Mouse (Mus musculus) megakaryocyte-erythroid progenitor cell, adult 5-6 weeks (primary cell): ENCODE measurements around the gene Rnf11. TPM values are rescaled to one million over a fixed set of nuclear protein-coding genes. Genes with fewer than 3 reads are reported as not detected.
A peak's percentile ranks its signal among the peaks of the same experiment; 100 is the strongest.
"Not testable (repeated sequence)": the region's sequence is repeated elsewhere in the genome, so short reads cannot be mapped to it uniquely, and the experiment has no call there.

Experiments used
- ATAC-seq: replicated peaks from 2 replicates; pipeline ENCODE4 v1.8.0; 2016; ENCODE audit warnings: mild to moderate bottlenecking, inconsistent platforms; ENCODE audit not compliant: severe bottlenecking, poor library complexity, low FRiP score, low TSS enrichment
- total RNA-seq, 2 experiments: library from RNA; stranded (forward) in 1 of 2; stranded (reverse) in 1 of 2; fragments of 200-1000, 215-1000 nt in 1 of 2; fragments of >200 nt in 1 of 2; fragmentation: Nextera tagmentation in 1 of 2; gene quantifications; 2 replicates each; pipeline ENCODE4 v1.2.3; 2014 to 2017

Rnf11 gene
- total RNA-seq, 2 experiments from 2014 or later = 14.0 to 19.0 TPM

- peak; percentile 44; the same call in 1 of the 2 replicates for ATAC-seq
Observed at GRCm38 (mm10) chr4:109420138-109420795, 64.3 kb downstream of the Rnf11 start.

DNA sequence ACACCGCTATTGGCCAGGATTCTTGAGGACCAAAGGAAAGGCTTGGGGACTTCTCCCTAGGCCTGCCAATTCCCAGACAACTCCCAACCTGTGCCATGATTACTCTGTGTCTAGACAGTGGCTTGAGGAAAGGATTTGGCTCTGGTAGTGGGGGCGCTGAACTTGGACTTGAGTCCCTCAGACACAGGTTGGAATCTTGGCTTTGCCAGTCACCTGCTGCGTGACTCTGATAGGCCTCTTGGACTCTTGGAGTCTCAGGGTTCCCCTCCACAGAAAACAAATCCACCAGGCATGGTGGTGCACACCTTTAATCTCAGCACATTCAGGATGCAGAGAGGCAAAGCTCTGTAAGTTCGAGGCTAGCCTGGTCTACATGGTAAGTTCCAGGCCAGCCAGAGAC lies 65.0 kb downstream of the Rnf11 start:
- no peak for ATAC-seq

DNA sequence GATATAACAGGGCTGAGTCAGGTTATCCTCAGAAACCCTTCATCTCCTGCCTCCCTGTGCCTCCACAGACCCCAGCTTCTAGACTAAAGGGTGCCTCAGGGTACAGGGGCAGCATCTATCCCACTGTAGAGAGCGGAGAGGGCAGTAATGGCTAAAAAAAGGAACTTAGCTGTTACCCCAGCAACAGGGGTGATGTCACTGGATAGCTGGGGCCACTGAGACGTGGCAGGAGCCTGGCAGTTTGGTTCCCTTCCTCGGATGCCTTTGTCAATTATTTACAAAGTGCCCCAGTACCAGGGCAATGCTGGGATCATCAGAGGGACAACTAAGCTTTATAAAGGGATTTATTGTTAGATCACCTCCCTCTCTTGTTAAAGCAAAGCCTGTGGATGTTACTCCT lies 65.5 kb downstream of the Rnf11 start:
- ATAC-seq = no peak

DNA sequence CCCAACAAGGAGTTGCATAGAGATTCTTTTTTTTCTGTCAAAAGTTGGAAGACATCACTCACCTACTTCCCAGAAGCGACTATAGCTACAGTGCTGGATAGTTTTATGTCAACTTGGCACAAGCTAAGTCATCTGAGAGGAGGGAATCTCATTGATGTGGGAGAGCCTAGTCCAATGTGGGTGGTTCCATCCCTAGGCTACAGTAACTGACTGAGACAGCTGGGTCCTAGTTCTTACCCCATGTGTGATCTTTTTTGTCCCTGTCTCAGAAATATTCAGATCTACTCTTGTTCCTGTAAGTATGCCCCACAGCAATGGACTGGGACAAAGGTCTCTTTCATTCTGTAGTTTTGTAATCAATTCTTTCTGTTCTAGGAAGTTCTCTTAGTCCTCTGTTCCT lies 66.5 kb downstream of the Rnf11 start:
- no peak for ATAC-seq

DNA sequence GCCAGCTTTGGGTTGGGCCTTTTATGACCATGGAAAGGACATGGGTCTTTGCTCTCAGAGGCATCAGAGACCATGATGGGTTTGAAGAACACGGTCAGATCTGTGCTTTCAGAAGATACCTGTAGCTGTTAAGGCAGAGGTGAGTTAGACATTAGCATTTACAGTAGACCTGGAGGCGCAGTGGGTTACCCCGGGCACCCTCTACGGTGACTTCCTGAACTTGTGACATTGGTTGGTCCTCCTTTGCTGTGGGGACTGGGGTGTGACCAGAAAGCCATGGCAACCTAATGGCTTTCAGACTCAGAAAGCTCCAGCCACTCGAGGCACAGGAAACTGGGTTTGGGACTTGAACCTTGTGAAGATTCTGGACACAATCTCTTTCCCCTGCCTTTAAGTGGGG lies 72.3 kb downstream of the Rnf11 start:
- ATAC-seq = no peak

GRCm38 (mm10) chr4:109411377-109411967 lies 73.1 kb downstream of the Rnf11 start:
- peak; percentile 38 for ATAC-seq

DNA sequence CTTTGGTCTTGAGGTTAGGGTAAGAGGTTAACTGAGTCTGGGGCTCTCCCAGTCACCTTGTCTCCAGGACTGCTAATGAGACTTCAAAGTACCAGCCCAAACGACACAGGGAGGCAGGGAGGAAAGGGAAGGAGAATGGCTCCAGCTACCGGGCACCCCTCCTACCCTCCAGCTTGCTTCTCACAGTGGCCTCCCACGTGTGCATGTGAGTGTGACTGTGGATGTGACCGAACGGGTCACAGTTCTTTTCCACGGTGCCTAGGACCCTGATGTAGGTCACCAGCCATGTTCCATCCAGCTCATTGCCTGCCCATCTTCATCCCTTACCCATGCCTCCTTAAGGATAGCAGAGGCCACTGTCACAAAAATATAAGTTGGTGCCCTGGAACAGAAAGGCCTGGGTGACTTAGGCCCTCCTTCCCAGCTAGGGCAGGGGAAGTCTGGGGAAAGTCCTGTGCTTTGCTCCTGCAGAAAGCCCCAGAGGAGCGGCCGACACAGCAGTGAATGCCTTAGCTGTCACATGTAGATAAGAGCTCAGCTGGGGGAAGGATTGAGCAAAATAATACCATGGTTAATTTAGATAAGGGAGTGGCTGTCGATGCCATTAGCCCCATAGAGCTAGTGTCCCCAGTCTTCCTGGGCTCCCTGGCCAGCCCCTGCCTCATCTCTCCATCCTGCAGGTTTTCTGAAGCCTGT lies 73.7 kb downstream of the Rnf11 start:
- peak; percentile 83 for ATAC-seq

- ATAC-seq = no peak
Observed at GRCm38 (mm10) chr4:109407701-109408485, 76.6 kb downstream of the Rnf11 start.

DNA sequence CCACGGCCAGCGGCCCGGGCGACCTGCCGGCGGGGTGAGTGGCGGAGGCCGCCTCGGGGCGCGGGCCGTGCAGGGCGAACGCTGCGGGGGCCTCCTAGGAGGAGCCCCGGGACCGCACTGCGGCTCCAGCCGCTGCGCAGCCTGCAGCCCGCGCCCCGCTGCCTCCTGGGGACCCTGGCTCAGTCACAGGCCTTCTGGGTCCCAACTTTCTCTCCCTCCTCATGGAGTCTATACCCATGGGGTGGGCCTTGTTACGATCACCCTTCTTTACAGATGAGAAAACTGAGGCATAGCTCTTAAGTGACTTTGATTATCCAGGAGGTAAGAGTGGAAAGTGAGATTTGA lies 77.4 kb downstream of the Rnf11 start:
- ATAC-seq = no peak

GRCm38 (mm10) chr4:109406486-109407175 lies 77.9 kb downstream of the Rnf11 start, which contains the start of gene Ttc39a:
Ttc39a (plus strand) TSS chr4:109406623.
- ATAC-seq = 0 out of 2 replicates have a peak, but pooled peaks have one; percentile 3

DNA sequence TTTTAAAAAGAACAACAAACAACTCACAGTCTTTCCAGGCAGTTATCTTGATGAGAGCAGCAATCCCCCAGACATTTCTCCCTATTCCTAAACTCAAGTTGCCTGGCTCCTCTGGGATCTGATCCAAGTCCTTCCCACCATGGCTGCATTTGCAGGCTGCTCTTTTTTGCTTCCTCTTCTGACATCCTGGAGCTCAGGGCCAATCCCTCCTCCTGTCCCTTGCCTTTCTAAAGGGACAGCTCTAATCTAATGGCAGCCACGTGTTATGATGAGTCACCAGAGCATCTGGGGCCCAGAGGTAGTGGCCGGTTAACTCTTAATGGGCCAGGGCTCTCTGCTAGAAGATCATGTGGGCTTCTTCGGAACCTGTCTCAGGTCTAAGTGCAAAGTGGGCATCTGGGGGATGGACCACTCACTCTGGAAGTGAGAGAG lies 78.5 kb downstream of the Rnf11 start:
- peak; percentile 66 for ATAC-seq

DNA sequence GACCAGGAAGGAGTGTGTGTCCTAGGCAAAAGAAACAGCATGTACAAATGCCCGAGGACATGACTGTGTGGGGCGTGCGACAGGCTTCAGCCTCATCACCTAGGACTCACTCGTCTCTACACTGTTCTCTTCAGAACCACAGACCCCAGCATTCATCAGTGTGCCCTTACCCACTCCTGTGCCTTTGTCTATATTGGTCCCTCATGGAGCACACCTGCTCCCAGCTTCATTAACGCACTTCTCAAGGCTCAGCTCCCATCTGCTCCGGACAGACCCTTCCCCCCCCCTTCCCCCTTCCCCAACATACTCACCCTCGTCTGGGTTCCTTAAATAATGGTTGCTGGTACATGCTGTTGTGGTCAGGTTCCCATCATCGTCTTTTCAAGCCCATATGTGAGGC lies 79.1 kb downstream of the Rnf11 start:
- ATAC-seq = no peak

DNA sequence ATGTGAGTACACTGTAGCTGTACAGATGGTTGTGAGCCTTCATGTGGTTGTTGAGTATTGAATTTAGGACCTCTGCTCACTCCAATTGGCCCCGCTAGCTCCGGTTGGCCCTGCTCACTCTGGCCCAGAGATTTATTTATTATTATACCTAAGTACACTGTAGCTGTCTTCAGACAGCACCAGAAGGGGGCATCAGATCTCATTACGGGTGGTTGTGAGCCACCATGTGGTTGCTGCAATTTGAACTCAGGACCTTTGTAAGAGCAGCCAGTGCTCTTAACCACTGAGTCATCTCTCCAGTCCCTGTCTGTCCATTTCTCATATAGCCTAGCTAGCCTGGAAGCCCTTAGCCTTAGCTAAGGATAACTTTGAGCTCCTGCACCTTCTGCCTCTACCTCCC lies 79.6 kb downstream of the Rnf11 start:
- not testable (repeated sequence) for ATAC-seq

- no peak for ATAC-seq
Observed at GRCm38 (mm10) chr4:109401176-109401689, 83.3 kb downstream of the Rnf11 start.

Other genes with a start within 250 kb of the Rnf11 start
- gene Eps15, start 204.5 kb downstream of the Rnf11 start, total RNA-seq (2014; fragmentation: Nextera tagmentation) = 149 and 169 TPM in 2 replicates
- 80.8 and 99.9 TPM in 2 replicates for gene Eps15, start 204.5 kb downstream of the Rnf11 start, total RNA-seq (2017)
- 3.3 and 5.1 TPM in 2 replicates for gene Ttc39a, start 78.1 kb downstream of the Rnf11 start, total RNA-seq (2014; fragmentation: Nextera tagmentation)
- 2.0 and 2.6 TPM in 2 replicates for gene Ttc39a, start 78.1 kb downstream of the Rnf11 start, total RNA-seq (2017)
- gene 4930522H14Rik, start 46.6 kb upstream of the Rnf11 start, total RNA-seq (2014; fragmentation: Nextera tagmentation) = not detected in 2 replicates
- not detected in 2 replicates for gene 4930522H14Rik, start 46.6 kb upstream of the Rnf11 start, total RNA-seq (2017)
- gene Cdkn2c, start 182.5 kb upstream of the Rnf11 start, total RNA-seq (2014; fragmentation: Nextera tagmentation) = 25.1 and 29.1 TPM in 2 replicates
- 32.2 and 32.7 TPM in 2 replicates for gene Cdkn2c, start 182.5 kb upstream of the Rnf11 start, total RNA-seq (2017)
- 36.9 and 45.3 TPM in 2 replicates for gene Faf1, start 191.9 kb upstream of the Rnf11 start, total RNA-seq (2014; fragmentation: Nextera tagmentation)
- gene Faf1, start 191.9 kb upstream of the Rnf11 start, total RNA-seq (2017) = 45.1 and 94.8 TPM in 2 replicates